Mouse (Mus musculus) stomach, embryonic 14.5 days (tissue): ENCODE measurements around the gene Vkorc1l1. TPM values are rescaled to one million over a fixed set of nuclear protein-coding genes. Genes with fewer than 3 reads are reported as not detected.
"Not testable (repeated sequence)": the region's sequence is repeated elsewhere in the genome, so short reads cannot be mapped to it uniquely, and the experiment has no call there.

Experiments used
- ATAC-seq: fragments of 200-750 bp; cut with Nextera tagmentation; 2 replicates; pipeline ENCODE4 v1.8.0; 2017; ENCODE audit warnings: low read depth, moderate TSS enrichment; ENCODE audit not compliant: insufficient number of reproducible peaks, insufficient read depth, low FRiP score
- H3K27ac ChIP-seq: fragments of 300-500 bp; sonication (generic); 2 replicates; pipeline ENCODE4 v1.5.1; 2014; ENCODE audit warnings: mild to moderate bottlenecking, low read length, moderate library complexity, mixed read lengths
- H3K27me3 ChIP-seq: fragments of 300-500 bp; sonication (generic); 2 replicates; pipeline ENCODE4 v1.6.1; 2014; ENCODE audit warnings: low read length, control low read depth, mixed read lengths; ENCODE audit not compliant: control insufficient read depth, insufficient read depth
- H3K36me3 ChIP-seq: fragments of 300-500 bp; sonication (generic); 2 replicates; pipeline ENCODE4 v1.6.1; 2014; ENCODE audit warnings: mild to moderate bottlenecking, control low read depth, low read length, moderate library complexity, mixed read lengths; ENCODE audit not compliant: control insufficient read depth, insufficient read depth
- H3K4me1 ChIP-seq: fragments of 300-500 bp; sonication (generic); 2 replicates; pipeline ENCODE4 v1.6.1; 2014; ENCODE audit warnings: low read length, control low read depth, mixed read lengths; ENCODE audit not compliant: control insufficient read depth, insufficient read depth
- H3K4me2 ChIP-seq: fragments of 300-500 bp; sonication (generic); replicated peaks from 2 replicates; pipeline ENCODE4 v1.6.1; 2014; ENCODE audit warnings: low read depth, low read length, control low read depth
- H3K4me3 ChIP-seq: fragments of 300-500 bp; sonication (generic); 2 replicates; pipeline ENCODE4 v1.5.1; 2014; ENCODE audit warnings: low read depth, low read length, control low read depth
- H3K9ac ChIP-seq: fragments of 300-500 bp; sonication (generic); replicated peaks from 2 replicates; pipeline ENCODE4 v1.6.1; 2014; ENCODE audit warnings: low read depth, mild to moderate bottlenecking, control low read depth, low read length, moderate library complexity, mixed read lengths
- H3K9me3 ChIP-seq: fragments of 300-500 bp; sonication (generic); 2 replicates; pipeline ENCODE4 v1.6.1; 2016; ENCODE audit warnings: low read depth, low read length, control low read depth; ENCODE audit not compliant: control insufficient read depth
- WGBS: fragments of 180-500 bp; shearing (Covaris S2); extraction: QIAGEN DNeasy Blood & Tissue Kit; methylation state at CpG from one replicate; pipeline ENCODE4 v1.1.7; 2014; 5-methylcytosine and 5-hydroxymethylcytosine counted together
- polyA plus RNA-seq: library from polyadenylated mRNA; unstranded; fragments of >200 nt; fragmentation: Nextera tagmentation; extraction: Ambion mirVana; gene quantifications from 2 replicates; pipeline ENCODE4 v1.2.1, GENCODE M21; 2014

Vkorc1l1 gene
- polyA plus RNA-seq, 1 experiment from 2014 or later: 16.2 TPM

- Histone ChIP-seq H3K36me3 (no peaks in the 10 kb centered on the region), H3K4me1 (no peaks in the 10 kb centered on the region), H3K4me2 (no peak overlapping the region), H3K9me3 (no peaks in the 10 kb centered on the region), H3K4me3 (no peak overlapping the region), H3K27me3 (no peaks in the 10 kb centered on the region), H3K27ac (no peak overlapping the region), H3K9ac (no peak overlapping the region)
- 51% methylated on average over 4 of the region's 4 CpGs for WGBS
- no peak for ATAC-seq
These were observed 4.8 kb upstream of the Vkorc1l1 start for GRCm38 (mm10) chr5:129936941-129937340.

- 45% methylated on average over 2 of the region's 2 CpGs for WGBS
- Histone ChIP-seq H3K9ac (no peak overlapping the region), H3K36me3 (peaks cover 2% of the 10 kb centered on the region; the same call in 1 of the 2 replicates), H3K4me2 (no peak overlapping the region), H3K9me3 (no peaks in the 10 kb centered on the region), H3K27me3 (no peaks in the 10 kb centered on the region), H3K4me1 (0 out of 2 replicates have a peak, but pooled peaks cover 4% of the 10 kb centered on the region), H3K27ac (no peak overlapping the region), H3K4me3 (no peak overlapping the region)
- no peak for ATAC-seq
These were observed 1.5 kb upstream of the Vkorc1l1 start for GRCm38 (mm10) chr5:129940281-129940680.

DNA sequence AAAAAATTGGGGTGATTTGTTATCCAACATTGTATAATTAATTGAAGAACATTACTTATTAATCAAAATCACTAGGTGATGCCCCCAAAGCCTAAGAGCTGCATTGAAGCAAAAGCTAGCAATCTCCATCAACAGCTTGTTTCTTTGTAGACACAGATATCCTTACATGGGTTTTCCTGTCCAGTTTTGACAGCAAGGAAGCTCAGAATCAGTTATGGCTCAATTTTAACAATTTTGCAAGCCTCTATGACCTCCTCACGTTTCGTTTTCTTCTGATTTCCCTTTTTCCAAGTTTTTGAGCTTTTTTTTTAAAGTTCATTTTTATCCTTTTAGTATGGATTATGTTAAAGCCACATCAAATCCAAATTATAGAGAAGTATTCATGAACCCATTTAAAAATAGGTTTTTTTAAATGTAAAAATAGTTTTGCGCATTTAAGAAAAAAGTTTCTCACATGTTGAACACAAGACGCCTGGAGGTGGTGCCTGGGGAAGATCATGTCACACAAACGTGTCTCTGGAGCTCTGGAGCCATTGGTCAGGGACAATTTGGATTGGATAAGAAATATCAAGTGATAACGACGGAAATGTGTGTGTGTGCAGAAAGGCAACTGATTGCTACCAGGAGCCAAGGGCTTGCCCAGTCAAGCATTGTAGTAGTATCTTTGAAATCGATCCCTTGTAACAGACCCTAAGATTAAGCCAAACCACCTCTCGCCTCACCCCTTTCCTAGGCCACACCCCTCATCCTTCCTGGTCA, 855 bp upstream of the Vkorc1l1 start:
- 4% methylated on average over 9 of the region's 9 CpGs for WGBS
- no peak overlapping the region for H3K9ac ChIP-seq

GRCm38 (mm10) chr5:129942073-129942939, 536 bp downstream of the Vkorc1l1 start:
- Histone ChIP-seq H3K4me2 (peak overlapping the region; percentile 83), H3K9ac (peak overlapping the region; percentile 77), H3K4me3 (peak overlapping the region; percentile 79), H3K27ac (peak overlapping the region; percentile 39; the same call in 1 of the 2 replicates)
- H3K27me3 ChIP-seq, H3K36me3 ChIP-seq, H3K9me3 ChIP-seq, H3K4me1 ChIP-seq: not testable (repeated sequence)
- ATAC-seq: peak; percentile 15
- WGBS: 0% methylated on average over 47 of the region's 82 CpGs

More for the DNA sequence above, 855 bp upstream of the Vkorc1l1 start:
- no peak for ATAC-seq
- peak overlapping the region; percentile 37 for H3K4me2 ChIP-seq
- peak overlapping the region; percentile 21; the same call in 1 of the 2 replicates for H3K27ac ChIP-seq
- peak overlapping the region; percentile 43 for H3K4me3 ChIP-seq
- H3K4me1 ChIP-seq: 0 out of 2 replicates have a peak, but pooled peaks cover 4% of the 10 kb centered on the region
- peaks cover 6% of the 10 kb centered on the region; the same call in 1 of the 2 replicates for H3K36me3 ChIP-seq
- no peaks in the 10 kb centered on the region for H3K9me3 ChIP-seq
- no peaks in the 10 kb centered on the region for H3K27me3 ChIP-seq

- Histone ChIP-seq H3K4me1 (0 out of 2 replicates have a peak, but pooled peaks cover 4% of the 10 kb centered on the region), H3K4me2 (no peak overlapping the region), H3K36me3 (peaks cover 6% of the 10 kb centered on the region; the same call in 1 of the 2 replicates), H3K9me3 (no peaks in the 10 kb centered on the region), H3K27ac (no peak overlapping the region), H3K9ac (no peak overlapping the region), H3K27me3 (no peaks in the 10 kb centered on the region), H3K4me3 (no peak overlapping the region)
- 67% methylated on average over 1 of the region's 1 CpGs for WGBS
- ATAC-seq: no peak
These were observed 1.6 kb downstream of the Vkorc1l1 start for GRCm38 (mm10) chr5:129943402-129943801.

DNA sequence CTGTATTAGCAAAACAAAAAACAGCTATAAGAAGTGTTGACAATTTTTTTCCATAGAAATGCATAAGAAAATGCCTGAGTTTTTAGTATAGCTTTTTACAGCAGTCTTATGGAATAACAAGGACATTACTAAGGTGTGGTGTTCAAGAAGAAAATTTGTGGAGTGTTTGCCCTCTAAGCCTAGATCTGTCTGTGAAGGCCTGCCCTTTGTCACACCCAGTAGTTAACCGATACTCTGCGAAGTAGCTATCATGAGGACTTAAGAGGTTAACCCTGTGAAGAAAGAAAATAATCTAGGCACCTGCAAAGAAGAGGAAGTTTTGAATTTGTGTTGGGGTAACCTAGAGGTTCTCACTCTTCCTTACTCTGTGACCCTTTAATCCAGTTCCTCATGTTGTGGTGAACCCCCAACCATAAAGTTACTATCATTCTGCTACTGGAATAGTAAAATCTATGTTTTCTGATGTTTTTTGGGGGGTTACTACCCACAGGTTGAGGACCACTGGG, 5.8 kb downstream of the Vkorc1l1 start:
- H3K9ac ChIP-seq: no peak overlapping the region

DNA sequence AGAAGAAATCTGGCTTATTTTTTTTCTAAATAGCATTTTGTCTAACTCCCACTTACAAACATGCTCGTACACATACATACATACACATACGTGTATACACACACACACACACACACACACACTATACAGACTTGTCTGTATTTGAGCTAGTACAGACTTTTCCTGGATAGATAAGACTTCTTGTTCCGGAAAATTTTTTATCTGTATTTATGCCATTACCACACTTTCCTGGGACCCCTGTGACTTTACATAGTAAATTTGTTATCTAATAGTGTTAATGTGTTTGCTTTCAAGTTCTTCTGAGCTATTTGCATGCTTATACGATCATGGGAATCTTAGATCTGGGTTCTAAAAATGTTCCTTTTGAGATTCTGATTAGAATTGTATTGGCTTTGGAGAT, 10.4 kb downstream of the Vkorc1l1 start:
- H3K27me3 ChIP-seq: no peaks in the 10 kb centered on the region
- 87% methylated on average over 4 of the region's 4 CpGs for WGBS
- H3K4me1 ChIP-seq: no peaks in the 10 kb centered on the region
- no peaks in the 10 kb centered on the region for H3K9me3 ChIP-seq
- no peak overlapping the region for H3K4me2 ChIP-seq
- H3K9ac ChIP-seq: no peak overlapping the region
- no peak overlapping the region for H3K4me3 ChIP-seq
- ATAC-seq: no peak
- no peak overlapping the region for H3K27ac ChIP-seq
- no peaks in the 10 kb centered on the region for H3K36me3 ChIP-seq

More for the DNA sequence above, 5.8 kb downstream of the Vkorc1l1 start:
- Histone ChIP-seq H3K9me3 (no peaks in the 10 kb centered on the region), H3K4me2 (no peak overlapping the region), H3K4me3 (no peak overlapping the region), H3K36me3 (peaks cover 6% of the 10 kb centered on the region; the same call in 1 of the 2 replicates), H3K27me3 (no peaks in the 10 kb centered on the region), H3K27ac (no peak overlapping the region), H3K4me1 (0 out of 2 replicates have a peak, but pooled peaks cover 4% of the 10 kb centered on the region)
- 90% methylated on average over 2 of the region's 2 CpGs for WGBS
- ATAC-seq: no peak
